Mouse (Mus musculus) heart, postnatal 0 days (tissue): Measurements from ENCODE around the gene Glrx5.

ENCODE experiments used
- CTCF ChIP-seq: IDR thresholded peaks from 2 replicates; pipeline ENCODE4 v1.5.1; 2016; ENCODE audit warnings: antibody characterized with exemption, control low read depth, low read depth
- EP300 ChIP-seq: IDR thresholded peaks from 2 replicates; pipeline ENCODE4 v1.6.1; 2016; ENCODE audit warnings: antibody characterized with exemption, low read depth

GRCm38 (mm10) chr12:105054041-105054440, 21.6 kb downstream of the Glrx5 start:
- TF ChIP-seq CTCF (no peak), EP300 (no peak)
